ENCODE assay signal across 12 mouse cellular contexts in the genomic region with DNA sequence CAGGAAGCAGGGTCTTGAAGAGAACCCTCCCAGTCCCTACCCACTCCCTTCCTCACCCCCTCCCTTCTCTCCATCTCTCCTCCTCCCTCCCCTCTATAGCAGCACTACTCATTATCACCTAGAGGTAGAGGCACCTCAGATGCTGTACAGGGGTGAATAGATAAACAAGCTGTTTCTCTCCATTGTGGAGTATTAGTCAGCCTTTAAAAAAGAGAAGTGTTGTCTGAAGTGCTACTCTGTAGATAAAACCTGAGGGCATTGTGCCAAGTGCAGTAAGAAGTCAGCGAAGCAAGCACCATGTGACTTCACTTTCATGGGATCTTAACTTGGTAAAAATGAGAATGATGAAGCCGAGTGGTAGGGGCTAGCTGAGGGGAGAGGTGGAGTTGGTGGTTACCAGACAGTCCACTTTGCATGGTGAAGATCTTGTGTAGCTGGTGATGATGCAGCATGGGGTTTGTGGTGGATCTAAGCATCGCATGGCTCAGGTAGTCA. TPM values are rescaled to one million over a fixed set of nuclear protein-coding genes. Genes with fewer than 3 reads are reported as not detected.
DNase-seq lines count a peak whose midpoint lies in the region; ATAC-seq and TF ChIP-seq lines count a peak whose summit lies in the region.
"Had no signal": no experiment of that assay in that cellular context is flagged by ENCODE, and none has a peak within 500 bp of the region (broad histone marks: within the 10 kb centered on the region; RNA-seq: fewer than 3 reads in every experiment).

No protein-coding gene starts in this region.

- H3K9ac ChIP-seq in CH12.LX (ENCODE audit: insufficient read depth, low read depth) = no peak overlapping the region; the same call in 1 of the 2 replicates
- no peak overlapping the region for H3K9ac ChIP-seq in heart, embryonic 12.5 days
- no peak overlapping the region for H3K9ac ChIP-seq in intestine, embryonic 16.5 days (ENCODE audit: low read depth, low read length)

- dilution Hi-C loops in CH12.LX (cut with MboI; ENCODE audit: extremely low pct_ligation_motif_present, extremely low pct_unique_long_range_greater_than_20kb, low sequenced_read_pairs) = no loop called here

- H3K4me3 ChIP-seq in lung, adult 2 months (replicated peaks; ENCODE audit: extremely low read depth, low read depth, low read length) = no peak overlapping the region
- no peak overlapping the region for H3K4me3 ChIP-seq in CH12.LX (replicated peaks in 1 of 3; ENCODE audit: low read depth in 2 of 3, low read length in 2 of 3, poor library complexity in 1 of 3)
- H3K4me3 ChIP-seq in heart, embryonic 12.5 days = no peak overlapping the region
- no peak overlapping the region for H3K4me3 ChIP-seq in intestine, embryonic 16.5 days (ENCODE audit: low read length)

- WGBS in lung, adult 2 months = 41% methylated on average over 3 of the region's 3 CpGs
- WGBS in heart, embryonic 12.5 days = 66% methylated on average over 3 of the region's 3 CpGs
- WGBS in intestine, embryonic 16.5 days = 80% methylated on average over 3 of the region's 3 CpGs

- no peaks in the 10 kb centered on the region for H3K27me3 ChIP-seq in CH12.LX (replicated peaks)
- no peaks in the 10 kb centered on the region for H3K27me3 ChIP-seq in heart, embryonic 12.5 days (replicated peaks)
- no peaks in the 10 kb centered on the region for H3K27me3 ChIP-seq in intestine, embryonic 16.5 days (replicated peaks; ENCODE audit: control insufficient read depth, insufficient read depth, low read length)

- TF ChIP-seq RAD21 in CH12.LX (IDR thresholded peaks at IDR 0.05; ENCODE audit: low read depth, low read length) = no peak

- peaks cover 83% of the 10 kb centered on the region for H3K79me2 ChIP-seq in CH12.LX (replicated peaks; ENCODE audit: control insufficient read depth, extremely low read depth, insufficient read depth, poor library complexity, severe bottlenecking)

- TF ChIP-seq POLR2A in lung, adult 2 months (IDR thresholded peaks at IDR 0.05; ENCODE audit: borderline replicate concordance, extremely low read depth, low read depth, low read length) = no peak
- no peak; the same call in none of the 2 replicates for TF ChIP-seq POLR2A in CH12.LX (IDR thresholded peaks at IDR 0.05; ENCODE audit: low read depth, low read length)

- H3K36me3 ChIP-seq in CH12.LX (replicated peaks in 1 of 2; ENCODE audit: control insufficient read depth in 1 of 2, insufficient read depth in 1 of 2, low read length in 1 of 2) = peaks cover 7 to 63% of the 10 kb centered on the region in 2 experiments
- no peaks in the 10 kb centered on the region for H3K36me3 ChIP-seq in heart, embryonic 12.5 days
- H3K36me3 ChIP-seq in intestine, embryonic 16.5 days (ENCODE audit: control insufficient read depth, insufficient read depth, low read length) = no peaks in the 10 kb centered on the region

- peak overlapping the region; percentile 97 for H3K27ac ChIP-seq in CH12.LX (ENCODE audit: insufficient read depth, low read depth)
- H3K27ac ChIP-seq in heart, embryonic 12.5 days (ENCODE audit: poor library complexity, severe bottlenecking) = no peak overlapping the region
- no peak overlapping the region for H3K27ac ChIP-seq in intestine, embryonic 16.5 days (ENCODE audit: low read length)

- TF ChIP-seq CTCF in lung, adult 2 months (IDR thresholded peaks at IDR 0.05; ENCODE audit: insufficient read depth, low read length) = no peak
- TF ChIP-seq CTCF in CH12.LX (conservative IDR thresholded peaks at IDR 0.05 in 1 of 2, IDR thresholded peaks at IDR 0.05 in 1 of 2; ENCODE audit: low read depth in 2 of 2, low read length in 2 of 2) = no peak

- no peak for TF ChIP-seq EP300 in CH12.LX (IDR thresholded peaks at IDR 0.05; ENCODE audit: low read length)

- peak; percentile 81 for ATAC-seq in common myeloid progenitor, adult 5-6 weeks (replicated peaks; ENCODE audit: low read depth, poor library complexity, severe bottlenecking)
- peak; percentile 72 for ATAC-seq in monocyte, adult 5-6 weeks (replicated peaks; ENCODE audit: insufficient number of reproducible peaks, low FRiP score, low TSS enrichment, poor library complexity, severe bottlenecking)
- ATAC-seq in heart, embryonic 12.5 days (ENCODE audit: insufficient number of reproducible peaks, low FRiP score) = no peak
- no peak for ATAC-seq in intestine, embryonic 16.5 days
- ATAC-seq: midbrain, embryonic 16.5 days had no signal

- peaks cover 40% of the 10 kb centered on the region for H3K4me1 ChIP-seq in lung, adult 2 months (ENCODE audit: control insufficient read depth, insufficient read depth, low read length)
- H3K4me1 ChIP-seq in CH12.LX (ENCODE audit: control insufficient read depth in 1 of 2, insufficient read depth in 2 of 2) = peaks cover 69 to 97% of the 10 kb centered on the region in 2 experiments
- peaks cover 78% of the 10 kb centered on the region for H3K4me1 ChIP-seq in heart, embryonic 12.5 days (replicated peaks)
- peaks cover 21% of the 10 kb centered on the region for H3K4me1 ChIP-seq in intestine, embryonic 16.5 days (ENCODE audit: control insufficient read depth, insufficient read depth, low read length)

- no peaks in the 10 kb centered on the region for H3K9me3 ChIP-seq in CH12.LX (replicated peaks; ENCODE audit: low read length)
- no peaks in the 10 kb centered on the region for H3K9me3 ChIP-seq in heart, embryonic 12.5 days (replicated peaks)
- H3K9me3 ChIP-seq in intestine, embryonic 16.5 days (ENCODE audit: control insufficient read depth, low read length) = no peaks in the 10 kb centered on the region

- H3K4me2 ChIP-seq in CH12.LX (ENCODE audit: insufficient read depth, low read depth, poor library complexity, severe bottlenecking) = peak overlapping the region; percentile 44
- H3K4me2 ChIP-seq in heart, embryonic 12.5 days = no peak overlapping the region
- H3K4me2 ChIP-seq in intestine, embryonic 16.5 days (ENCODE audit: low read depth, low read length) = no peak overlapping the region

- peak; percentile 61 for DNase-seq in lung, postnatal 36 days
- no peak for DNase-seq in lung, adult 2 months
- DNase-seq in CH12.LX (ENCODE audit: extremely low read depth) = peak; percentile 72
- DNase-seq in layer of hippocampus, adult 18-20 months (ENCODE audit: low spot score in 2 of 2) = no peak
- DNase-seq: gastrocnemius, postnatal 10 days; heart, postnatal 4 days; kidney, postnatal 4 days had no signal

- in situ Hi-C loops in CH12.LX (cut with MboI; ENCODE audit: low pct_ligation_motif_present, low pct_unique_long_range_greater_than_20kb, low sequenced_read_pairs) = no loop called here

TF ChIP-seq in CH12.LX, 34 proteins besides CTCF, POLR2A, EP300 and RAD21 (continues in another document):
- TF ChIP-seq MEF2A (IDR thresholded peaks at IDR 0.05; ENCODE audit: borderline replicate concordance, low read depth, low read length) (peak; percentile 63; the same call in 1 of the 2 replicates), SIN3A (IDR thresholded peaks at IDR 0.05; ENCODE audit: low read length) (no peak), USF2 (conservative IDR thresholded peaks at IDR 0.05; ENCODE audit: low read depth, low read length) (peak; percentile 47), ETS1 (conservative IDR thresholded peaks at IDR 0.05; ENCODE audit: low read depth, low read length) (peak; percentile 50; the same call in 1 of the 2 replicates), CHD2 (IDR thresholded peaks at IDR 0.05; ENCODE audit: low read length) (0 out of 2 replicates have a peak, but pooled peaks have one; percentile 40), RCOR1 (conservative IDR thresholded peaks at IDR 0.05; ENCODE audit: low read depth, low read length) (no peak), JUND (conservative IDR thresholded peaks at IDR 0.05; ENCODE audit: low read depth, low read length) (no peak), MAFK (IDR thresholded peaks at IDR 0.05; ENCODE audit: insufficient replicate concordance, low read length) (peak; percentile 35; the same call in 1 of the 2 replicates), GABPA (IDR thresholded peaks at IDR 0.05; ENCODE audit: insufficient replicate concordance, low read depth, low read length) (no peak), IRF4 (IDR thresholded peaks at IDR 0.05; ENCODE audit: low read depth, low read length) (no peak; the same call in 1 of the 2 replicates), CHD1 (IDR thresholded peaks at IDR 0.05; ENCODE audit: low read depth, low read length) (no peak; the same call in 1 of the 2 replicates), UBTF (IDR thresholded peaks at IDR 0.05; ENCODE audit: low read depth, low read length) (no peak), POLR2AphosphoS2 (IDR thresholded peaks at IDR 0.05; ENCODE audit: low read depth, low read length) (no peak), BHLHE40 (IDR thresholded peaks at IDR 0.05; ENCODE audit: low read depth, low read length) (peak; percentile 42), TCF12 (IDR thresholded peaks at IDR 0.05; ENCODE audit: low read depth, low read length) (no peak; the same call in 1 of the 2 replicates), SMC3 (IDR thresholded peaks at IDR 0.05; ENCODE audit: low read depth, low read length) (no peak; the same call in 1 of the 2 replicates), ELF1 (IDR thresholded peaks at IDR 0.05; ENCODE audit: low read depth, low read length) (no peak), USF1 (IDR thresholded peaks at IDR 0.05; ENCODE audit: low read depth, low read length) (peak; percentile 74), ZKSCAN1 (IDR thresholded peaks at IDR 0.05; ENCODE audit: borderline replicate concordance, low read depth, low read length) (no peak), KAT2A (IDR thresholded peaks at IDR 0.05; ENCODE audit: insufficient replicate concordance, low read length) (no peak), ZC3H11A (IDR thresholded peaks at IDR 0.05; ENCODE audit: low read depth, low read length) (no peak), E2F4 (IDR thresholded peaks at IDR 0.05; ENCODE audit: insufficient replicate concordance, low read depth, low read length) (no peak), ZMIZ1 (IDR thresholded peaks at IDR 0.05; ENCODE audit: low read depth, low read length) (peak; percentile 50; the same call in 1 of the 2 replicates), NELFE (IDR thresholded peaks at IDR 0.05; ENCODE audit: low read depth, low read length) (no peak; the same call in 1 of the 2 replicates), MAX (IDR thresholded peaks at IDR 0.05; ENCODE audit: low read length) (peak; percentile 85)

RNA-seq across cellular contexts. Expression of a gene that starts 12.7 kb away (rescaled TPM):
- polyA plus RNA-seq in lung, adult 2 months (2012; rRNA removed) = 52.4 and 65.2 TPM in 2 replicates
- total RNA-seq in CH12.LX (2012; rRNA removed) = 149 and 185 TPM in 2 replicates
- 84.0 and 86.5 TPM in 2 replicates for total RNA-seq in CH12.LX (2014; rRNA removed)
- 143 and 170 TPM in 2 replicates for polyA plus RNA-seq in CH12.LX (2012; ENCODE audit: insufficient read length, low read depth)
- total RNA-seq in common myeloid progenitor, adult 5-6 weeks (2017) = 25.4 and 40.5 TPM in 2 replicates
- total RNA-seq in monocyte, adult 5-6 weeks (2017) = 62.3 to 108 TPM (median 83.0 TPM) in 3 replicates
- 13.2 and 14.5 TPM in 2 replicates for polyA plus RNA-seq in heart, embryonic 12.5 days (2016; fragmentation: Nextera tagmentation; extraction: Ambion mirVana)
- 10 to 100 TPM; 83.8 to 88.5 TPM for total RNA-seq in layer of hippocampus, adult 18-20 months (2021)
- 7.9 and 8.1 TPM in 2 replicates for polyA plus RNA-seq in intestine, embryonic 16.5 days (2015; fragmentation: Nextera tagmentation; extraction: Ambion mirVana)

Comparison
In these comparisons a context has a peak if more than half of its experiments do, and no peak if none do; other contexts are left out.
1. DNase-seq: peak in lung, postnatal 36 days (single experiment) and CH12.LX (single experiment); none in lung, adult 2 months (single experiment) and layer of hippocampus, adult 18-20 months (0 of 2).
2. ATAC-seq: peak in common myeloid progenitor, adult 5-6 weeks (single experiment) and monocyte, adult 5-6 weeks (single experiment); none in heart, embryonic 12.5 days (single experiment) and intestine, embryonic 16.5 days (single experiment).